Mouse (Mus musculus): ENCODE measurements around the gene Ogfod3.

DNA sequence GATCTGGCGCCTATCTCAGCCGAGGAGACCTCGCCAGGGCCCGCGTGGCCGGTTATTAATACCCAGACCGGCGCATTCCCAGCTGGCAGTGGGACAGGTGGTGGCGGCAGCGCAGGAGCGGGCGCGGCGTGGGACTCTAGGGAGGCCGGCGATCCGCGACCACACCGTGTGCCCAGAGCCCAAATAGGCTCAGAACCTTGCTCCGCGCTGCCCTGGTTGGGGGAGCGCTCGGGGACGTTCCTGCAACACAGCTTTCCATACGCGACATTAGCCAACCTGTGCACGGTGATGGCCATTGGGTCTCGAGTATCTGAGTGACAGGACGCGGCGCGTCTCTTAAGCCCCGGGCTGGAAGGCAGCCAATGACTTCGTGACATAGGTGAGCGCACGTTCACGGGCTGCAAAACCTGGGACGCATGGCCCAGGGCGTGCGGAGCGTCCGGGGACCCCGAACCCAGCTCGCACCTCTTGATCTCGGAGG is 48.1 kb downstream of the Ogfod3 start:
- TF ChIP-seq POLR2A (IDR thresholded peaks at IDR 0.05; ENCODE audit: low read depth, low read length) (no peak), CTCF (IDR thresholded peaks at IDR 0.05; ENCODE audit: extremely low read depth, insufficient read depth, insufficient read length, insufficient replicate concordance) (no peak)
